Mouse (Mus musculus) forebrain, postnatal 0 days (tissue): ENCODE measurements around the gene Gorasp2. TPM values are rescaled to one million over a fixed set of nuclear protein-coding genes. Genes with fewer than 3 reads are reported as not detected.

Experiments
- ATAC-seq: fragments of 200-750 bp; cut with Nextera tagmentation; 2 replicates; pipeline ENCODE4 v1.8.0; 2017; ENCODE audit warnings: mild to moderate bottlenecking, moderate library complexity
- DNase-seq: peaks from one replicate; pipeline ENCODE4 v3.0.0-alpha.2; 2015
- H3K27ac ChIP-seq: fragments of 300-500 bp; sonication (generic); 2 replicates; pipeline ENCODE4 v1.5.1; 2014; ENCODE audit warnings: low read depth, mild to moderate bottlenecking, antibody characterized with exemption, low read length, moderate library complexity, mixed read lengths
- H3K27me3 ChIP-seq: fragments of 300-500 bp; sonication (generic); 2 replicates; pipeline ENCODE4 v1.6.1; 2014; ENCODE audit warnings: mild to moderate bottlenecking, low read length, mixed read lengths; ENCODE audit not compliant: insufficient read depth
- H3K36me3 ChIP-seq: fragments of 300-500 bp; sonication (generic); 2 replicates; pipeline ENCODE4 v1.6.1; 2014; ENCODE audit warnings: mild to moderate bottlenecking, moderate library complexity; ENCODE audit not compliant: insufficient read depth
- H3K4me1 ChIP-seq: fragments of 300-500 bp; sonication (generic); 2 replicates; pipeline ENCODE4 v1.6.1; 2014; ENCODE audit warnings: antibody characterized with exemption; ENCODE audit not compliant: insufficient read depth
- H3K4me2 ChIP-seq: fragments of 300-500 bp; sonication (generic); 2 replicates; pipeline ENCODE4 v1.6.1; 2014; ENCODE audit warnings: low read depth, mild to moderate bottlenecking, moderate library complexity
- H3K4me3 ChIP-seq: fragments of 300-500 bp; sonication (generic); 2 replicates; pipeline ENCODE4 v1.5.1; 2014; ENCODE audit warnings: low read depth, low read length, mixed read lengths
- H3K9ac ChIP-seq: fragments of 300-500 bp; sonication (generic); 2 replicates; pipeline ENCODE4 v1.6.1; 2014; ENCODE audit warnings: mild to moderate bottlenecking
- H3K9me3 ChIP-seq: fragments of 300-500 bp; sonication (generic); 2 replicates; pipeline ENCODE4 v1.6.1; 2016; ENCODE audit warnings: low read length
- CTCF ChIP-seq: sonication (generic); IDR thresholded peaks from 2 replicates; pipeline ENCODE4 v1.5.1; 2016; ENCODE audit warnings: antibody characterized with exemption, control low read depth, low read depth
- WGBS: fragments of 180-500 bp; shearing (Covaris S2); extraction: QIAGEN DNeasy Blood & Tissue Kit; methylation state at CpG from one replicate; pipeline ENCODE4 v1.1.7; 2014; 5-methylcytosine and 5-hydroxymethylcytosine counted together
- polyA plus RNA-seq: library from polyadenylated mRNA; unstranded; fragments of >200 nt; fragmentation: Nextera tagmentation; extraction: Ambion mirVana; gene quantifications from 2 replicates; pipeline ENCODE4 v1.2.1, GENCODE M21; 2015
- total RNA-seq: library from RNA; depleted of rRNA; stranded (reverse); fragments of >200 nt; gene quantifications from 2 replicates; pipeline ENCODE4 v1.2.3, GENCODE M21; 2014

The Gorasp2 gene
- total and polyA plus RNA-seq, 2 experiments from 2014 or later, result 82.2 to 166 TPM

DNA sequence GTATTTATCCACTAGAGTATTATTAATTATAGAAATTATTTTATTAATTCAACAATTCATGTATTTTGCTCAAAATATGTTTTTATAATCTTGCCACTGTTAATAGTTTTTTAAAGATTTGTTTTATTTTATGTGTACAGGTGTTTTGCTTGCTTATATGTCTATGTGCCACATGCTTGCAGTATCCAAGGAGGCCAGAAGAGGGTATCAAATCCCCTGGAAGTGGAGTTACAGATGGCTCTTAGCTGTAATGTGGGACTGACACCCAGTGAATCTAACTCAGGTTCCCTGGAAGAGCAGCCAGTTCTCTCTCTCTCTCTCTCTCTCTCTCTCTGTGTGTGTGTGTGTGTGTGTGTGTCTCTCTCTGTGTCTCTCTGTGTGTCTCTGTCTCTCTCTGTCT, 20.4 kb upstream of the Gorasp2 start:
- no peak overlapping the region for H3K9ac ChIP-seq
- H3K27me3 ChIP-seq, result no peaks in the 10 kb centered on the region
- DNase-seq, result no peak
- H3K27ac ChIP-seq, result no peak overlapping the region
- ATAC-seq, result no peak
- no peaks in the 10 kb centered on the region for H3K36me3 ChIP-seq
- TF ChIP-seq CTCF, result peak; percentile 28; the same call in 1 of the 2 replicates
- no peaks in the 10 kb centered on the region; the same call in 1 of the 2 replicates for H3K4me1 ChIP-seq
- no peaks in the 10 kb centered on the region for H3K9me3 ChIP-seq
- no peak overlapping the region for H3K4me3 ChIP-seq
- H3K4me2 ChIP-seq, result no peak overlapping the region

DNA sequence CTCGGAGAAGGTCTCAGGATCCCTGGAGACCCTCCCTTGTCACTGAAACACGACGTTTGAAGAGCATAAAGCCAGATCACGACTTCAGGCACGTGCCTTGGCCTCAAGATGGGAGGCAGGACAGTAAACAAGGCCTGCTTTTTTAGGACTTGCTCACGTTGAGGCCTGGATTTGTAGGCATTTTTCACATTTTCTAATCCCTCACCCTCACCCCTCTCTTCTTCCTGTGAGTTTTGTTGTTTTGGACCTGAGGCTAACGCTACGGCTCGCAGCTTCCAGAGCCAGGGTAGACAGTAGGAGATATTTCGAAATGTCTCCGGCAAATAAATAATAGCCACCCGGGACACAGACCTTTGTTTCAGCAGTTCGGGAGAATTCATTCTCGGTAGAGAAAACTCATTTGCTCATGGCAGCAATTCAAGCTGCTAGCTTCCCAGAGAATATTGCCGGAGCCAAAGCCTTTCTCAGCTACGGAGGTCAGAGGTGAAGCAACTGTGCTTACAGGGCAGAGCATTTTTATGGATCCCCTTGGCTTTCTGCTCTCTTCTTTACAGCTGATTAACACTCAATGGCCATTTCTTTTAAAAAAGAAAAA, 18.3 kb upstream of the Gorasp2 start:
- Histone ChIP-seq H3K4me3 (no peak overlapping the region), H3K36me3 (no peaks in the 10 kb centered on the region), H3K27ac (no peak overlapping the region), H3K9me3 (no peaks in the 10 kb centered on the region), H3K4me1 (no peaks in the 10 kb centered on the region; the same call in 1 of the 2 replicates), H3K4me2 (no peak overlapping the region), H3K9ac (no peak overlapping the region), H3K27me3 (no peaks in the 10 kb centered on the region)
- ATAC-seq (no peak), DNase-seq (no peak)
- 30% methylated on average over 16 of the region's 16 CpGs for WGBS
- TF ChIP-seq CTCF, result no peak

DNA sequence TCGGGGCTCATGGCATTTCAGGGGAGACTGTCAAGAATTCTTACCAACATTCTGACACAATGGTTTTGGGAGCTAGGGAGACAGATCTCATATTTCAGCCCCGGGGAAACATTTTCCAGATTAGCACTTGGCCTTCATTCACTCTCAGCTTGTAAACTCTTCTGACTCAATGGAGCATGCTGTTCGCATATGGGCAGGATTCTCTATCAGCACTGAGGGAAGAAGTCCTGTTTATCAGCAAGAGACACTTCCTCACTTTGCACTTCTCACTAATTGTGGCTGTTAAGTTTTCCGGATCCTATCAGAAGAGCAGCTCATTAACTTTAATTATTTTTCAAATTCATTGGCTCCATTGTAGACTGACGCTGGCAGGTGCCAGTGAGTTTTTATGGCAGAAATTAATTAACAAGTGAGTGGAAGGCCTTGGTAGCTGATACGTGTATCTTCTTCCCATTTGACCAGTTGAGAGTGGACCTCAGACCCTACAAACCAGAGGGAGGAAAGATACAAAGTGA, 16.1 kb upstream of the Gorasp2 start:
- ATAC-seq (no peak), DNase-seq (no peak)
- no peak for TF ChIP-seq CTCF
- Histone ChIP-seq H3K36me3 (no peaks in the 10 kb centered on the region), H3K27ac (no peak overlapping the region), H3K4me3 (no peak overlapping the region), H3K9me3 (no peaks in the 10 kb centered on the region), H3K4me1 (no peaks in the 10 kb centered on the region; the same call in 1 of the 2 replicates), H3K27me3 (no peaks in the 10 kb centered on the region), H3K9ac (no peak overlapping the region), H3K4me2 (no peak overlapping the region)
- 48% methylated on average over 6 of the region's 6 CpGs for WGBS

DNA sequence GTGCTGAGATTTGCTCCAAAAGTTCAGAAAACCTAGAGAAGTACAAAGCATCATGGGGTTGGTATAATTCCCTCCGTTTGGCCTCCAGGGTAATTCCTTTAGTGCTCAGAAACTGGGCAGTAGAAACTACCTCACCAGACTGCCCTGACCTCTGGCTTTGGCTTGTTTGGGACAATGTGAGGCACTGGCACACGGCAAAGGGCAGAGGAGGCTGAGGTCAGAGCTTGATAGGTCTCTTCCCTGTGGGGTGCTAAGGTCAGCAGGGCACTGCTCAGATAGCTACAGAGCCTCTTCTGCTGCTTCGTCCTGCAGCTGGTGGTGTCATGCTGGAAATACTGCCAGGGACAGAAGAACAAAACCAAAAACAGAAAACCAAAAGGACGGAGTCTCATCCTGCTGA, 13.7 kb upstream of the Gorasp2 start:
- no peak for ATAC-seq

DNA sequence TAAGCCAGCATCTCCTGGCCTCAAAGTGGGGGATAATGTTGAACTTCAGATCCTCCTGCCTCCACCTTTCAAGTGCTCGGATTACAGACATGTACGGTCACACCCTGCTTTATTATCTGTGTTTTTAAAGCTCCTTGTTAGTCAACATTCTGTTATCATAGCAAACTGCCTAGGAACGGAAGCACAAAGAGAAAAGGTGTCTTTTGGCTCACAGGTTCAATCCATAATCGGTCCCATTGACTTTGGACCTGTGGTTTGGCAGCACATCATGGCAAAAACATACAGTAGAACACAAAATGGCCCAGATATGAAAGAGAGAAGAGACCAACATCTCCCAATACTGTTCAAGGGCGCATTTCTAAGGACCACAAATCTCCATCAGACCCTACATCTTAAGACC, 13.1 kb upstream of the Gorasp2 start:
- Histone ChIP-seq H3K27me3 (no peaks in the 10 kb centered on the region), H3K9me3 (no peaks in the 10 kb centered on the region), H3K9ac (no peak overlapping the region), H3K4me1 (no peaks in the 10 kb centered on the region), H3K27ac (no peak overlapping the region), H3K4me3 (no peak overlapping the region), H3K36me3 (no peaks in the 10 kb centered on the region), H3K4me2 (no peak overlapping the region)
- no peak for TF ChIP-seq CTCF
- DNase-seq (no peak), ATAC-seq (no peak)
- 90% methylated on average over 5 of the region's 5 CpGs for WGBS

More for the DNA sequence above, 13.7 kb upstream of the Gorasp2 start:
- DNase-seq, result no peak
- Histone ChIP-seq H3K9ac (no peak overlapping the region), H3K9me3 (no peaks in the 10 kb centered on the region), H3K36me3 (no peaks in the 10 kb centered on the region), H3K4me3 (no peak overlapping the region), H3K27me3 (no peaks in the 10 kb centered on the region), H3K4me1 (no peaks in the 10 kb centered on the region; the same call in 1 of the 2 replicates), H3K4me2 (no peak overlapping the region), H3K27ac (no peak overlapping the region)
- TF ChIP-seq CTCF, result no peak
- 60% methylated on average over 4 of the region's 4 CpGs for WGBS

DNA sequence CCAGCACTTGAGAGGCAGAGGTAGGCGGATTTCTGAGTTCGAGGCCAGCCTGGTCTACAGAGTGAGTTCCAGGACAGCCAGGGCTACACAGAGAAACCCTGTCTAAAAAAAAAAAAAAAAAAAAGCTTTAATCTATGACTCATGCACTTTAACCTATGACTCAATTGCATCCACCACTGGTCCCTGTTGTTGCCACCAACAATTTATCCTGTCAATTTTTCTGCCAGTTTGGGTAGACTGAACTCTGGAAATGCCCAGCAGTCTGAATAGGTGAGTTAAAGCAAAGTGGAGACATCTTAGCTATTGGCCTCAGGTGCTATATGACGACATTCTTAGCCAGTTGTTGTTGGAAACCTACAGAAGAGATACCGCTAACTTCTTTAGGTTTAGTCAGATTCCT, 11.9 kb upstream of the Gorasp2 start:
- WGBS, result 91% methylated on average over 4 of the region's 4 CpGs
- Histone ChIP-seq H3K36me3 (no peaks in the 10 kb centered on the region), H3K4me2 (no peak overlapping the region), H3K4me3 (no peak overlapping the region), H3K9me3 (no peaks in the 10 kb centered on the region), H3K4me1 (no peaks in the 10 kb centered on the region), H3K27ac (no peak overlapping the region), H3K9ac (no peak overlapping the region), H3K27me3 (no peaks in the 10 kb centered on the region)
- no peak for TF ChIP-seq CTCF
- no peak for ATAC-seq
- no peak for DNase-seq

DNA sequence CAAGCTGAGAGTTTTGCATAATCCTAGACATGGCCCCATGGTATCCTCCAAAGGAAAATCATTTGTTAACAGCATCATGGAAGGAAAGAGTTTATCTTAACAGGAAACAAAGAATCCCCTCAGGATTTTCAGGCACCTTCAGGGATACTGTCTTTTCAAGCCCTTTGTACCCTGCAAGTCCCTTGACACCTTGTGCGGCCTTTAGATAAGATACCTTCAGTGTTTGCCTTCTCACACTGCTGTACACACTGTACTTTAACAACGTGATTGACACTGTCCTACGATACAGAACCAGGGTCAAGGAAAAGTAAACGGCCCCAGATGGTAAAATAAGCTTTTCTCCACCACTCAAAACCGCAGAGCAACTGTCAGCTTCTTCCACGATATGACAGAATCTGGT, 9.6 kb upstream of the Gorasp2 start:
- Histone ChIP-seq H3K9me3 (no peaks in the 10 kb centered on the region), H3K27ac (no peak overlapping the region), H3K27me3 (no peaks in the 10 kb centered on the region), H3K4me1 (no peaks in the 10 kb centered on the region), H3K9ac (no peak overlapping the region), H3K4me3 (no peak overlapping the region), H3K4me2 (no peak overlapping the region), H3K36me3 (no peaks in the 10 kb centered on the region)
- ATAC-seq (no peak), DNase-seq (no peak)
- 67% methylated on average over 6 of the region's 6 CpGs for WGBS
- TF ChIP-seq CTCF, result no peak
